Mouse (Mus musculus): ENCODE data around the gene Gm4871.
"Not testable (repeated sequence)": the region's sequence is repeated elsewhere in the genome, so short reads cannot be mapped to it uniquely, and the experiment has no call there.

Gm4871 gene

DNA sequence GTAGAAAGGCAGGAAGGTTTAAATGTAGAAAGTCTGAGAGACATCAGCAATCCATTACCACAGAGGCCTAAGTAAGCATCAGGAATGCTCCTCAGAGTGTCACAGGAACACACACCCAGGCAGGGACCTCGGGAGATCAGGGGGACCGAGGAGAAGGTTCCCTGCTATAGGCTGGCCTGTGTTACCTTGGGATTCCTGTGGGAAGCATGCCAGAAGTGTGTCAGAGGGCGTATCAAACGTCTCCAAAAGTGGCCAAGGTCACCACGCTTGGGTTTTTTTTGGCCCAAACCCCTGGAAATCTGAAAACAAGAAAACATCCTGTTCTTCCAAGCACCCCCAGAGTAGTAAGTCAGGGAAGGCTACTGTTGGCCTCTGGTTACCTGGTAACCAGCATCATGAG is at the start of gene Gm4871:
TSS of gene Gm4871 (minus strand) at position 364 of the 400 bp plus-strand sequence.
- in situ Hi-C loops (cut with MboI, MseI) = not testable (repeated sequence)

DNA sequence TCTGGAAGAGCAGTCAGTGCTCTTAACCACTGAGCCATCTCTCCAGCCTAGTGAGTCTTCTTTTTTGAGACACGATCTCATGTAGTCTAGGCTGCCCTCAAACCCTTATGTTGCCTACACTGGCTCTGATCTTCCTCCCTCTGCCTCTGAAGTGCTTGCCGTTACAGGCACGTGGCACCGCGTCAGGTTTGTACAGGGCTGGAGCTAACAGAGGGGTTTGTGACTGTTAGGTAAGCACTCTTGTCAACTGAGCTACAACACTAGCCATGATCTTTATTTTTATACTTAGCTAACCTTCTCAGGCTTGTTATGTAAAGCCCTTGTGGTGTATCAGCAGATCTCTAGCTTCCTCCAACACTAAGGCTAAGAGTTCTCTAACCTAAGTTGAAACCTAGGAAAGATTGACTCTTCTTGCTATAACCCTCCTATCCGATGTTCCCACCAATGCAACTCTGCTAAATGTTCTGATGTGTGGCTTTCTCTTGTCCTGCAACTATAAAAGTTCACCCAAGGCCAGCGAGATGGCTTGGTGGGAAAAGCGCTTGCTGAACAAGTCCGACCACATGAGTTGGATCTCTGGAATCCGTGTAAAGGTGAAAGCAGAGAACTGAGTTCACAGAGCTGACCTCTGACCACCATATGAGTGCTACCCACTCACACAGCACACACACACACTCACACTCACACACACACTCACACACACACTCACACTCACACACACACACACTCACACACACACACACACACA is 49.5 kb upstream of the Gm4871 start:
- in situ Hi-C loops (cut with MboI, MseI) = loop anchor here in 1 of 2 experiments (5.0 kb wide), 1 partner anchor 95 kb away; no protein-coding TSS in a partner anchor

DNA sequence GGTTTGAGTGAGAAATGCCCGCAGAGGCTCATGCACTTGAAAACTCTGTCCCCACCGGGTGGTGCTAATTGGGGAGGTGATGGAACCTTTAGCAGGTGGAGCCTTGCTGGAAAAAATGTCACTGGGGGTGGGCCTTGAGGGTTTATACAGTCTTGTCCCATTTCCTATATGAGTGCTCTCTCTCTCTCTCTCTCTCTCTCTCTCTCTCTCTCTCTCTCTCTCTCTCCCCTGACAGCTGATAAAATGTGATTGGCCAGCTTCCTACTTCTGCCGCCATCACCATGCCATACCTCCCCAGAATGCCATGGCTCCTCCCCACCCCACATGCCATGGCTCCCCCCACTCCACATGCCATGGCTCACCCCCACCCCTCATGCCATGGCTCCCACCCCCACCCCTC is 42.5 kb upstream of the Gm4871 start:
- in situ Hi-C loops (cut with MboI, MseI) = no loop called here

DNA sequence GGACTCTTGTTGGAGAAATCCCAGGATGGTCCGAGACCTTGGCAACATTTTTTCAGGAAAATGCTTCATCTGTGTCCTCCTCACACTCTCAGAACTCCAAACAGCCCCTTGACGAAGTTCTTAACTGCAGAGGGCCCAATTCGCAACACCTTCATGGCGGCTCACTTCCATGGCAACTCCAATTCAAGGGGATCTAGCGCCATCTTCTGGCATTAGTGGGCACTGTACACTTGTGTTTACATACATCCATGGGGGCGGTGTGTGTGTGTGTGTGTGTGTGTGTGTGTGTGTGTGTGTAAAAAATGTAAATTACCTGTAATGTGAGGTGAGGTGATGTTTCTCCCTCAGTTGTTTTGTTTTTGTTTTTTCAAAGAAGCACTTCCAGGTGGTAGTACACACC is 38.8 kb upstream of the Gm4871 start:
- in situ Hi-C loops (cut with MboI, MseI) = no loop called here

- in situ Hi-C loops (cut with MboI, MseI) = no loop called here
Observed at GRCm38 (mm10) chr5:145069707-145070106, 37.2 kb upstream of the Gm4871 start.

- in situ Hi-C loops (cut with MboI, MseI) = no loop called here
Observed at GRCm38 (mm10) chr5:145068863-145069262, 36.3 kb upstream of the Gm4871 start.

DNA sequence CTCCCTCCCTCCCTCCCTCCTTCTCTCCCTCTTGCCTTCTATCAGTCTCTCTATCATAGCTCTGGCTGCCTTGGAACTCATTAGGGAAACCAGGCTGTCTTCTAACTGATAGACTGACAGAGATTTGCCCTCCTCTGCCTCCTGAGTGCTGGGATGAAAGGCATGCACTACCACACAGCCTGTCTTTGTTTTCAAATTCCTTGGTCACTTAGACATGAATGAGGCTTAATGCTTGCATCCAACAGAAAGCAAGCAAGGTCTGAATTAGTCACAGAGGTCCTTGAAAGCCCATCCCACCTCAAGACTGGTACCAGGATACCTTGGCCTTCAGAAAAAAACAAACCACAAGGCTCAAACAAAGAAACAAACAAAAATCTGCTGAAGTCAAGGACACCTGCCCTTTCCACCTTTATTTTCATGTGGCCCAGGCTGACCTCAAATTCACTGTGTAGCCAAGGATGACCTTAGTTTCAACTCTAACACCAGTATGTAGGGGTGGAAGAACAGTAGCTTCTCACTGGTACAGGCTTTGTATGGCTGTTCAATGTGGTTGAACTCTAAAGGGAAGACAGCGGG is 32.3 kb upstream of the Gm4871 start:
- in situ Hi-C loops (cut with MboI, MseI) = no loop called here

DNA sequence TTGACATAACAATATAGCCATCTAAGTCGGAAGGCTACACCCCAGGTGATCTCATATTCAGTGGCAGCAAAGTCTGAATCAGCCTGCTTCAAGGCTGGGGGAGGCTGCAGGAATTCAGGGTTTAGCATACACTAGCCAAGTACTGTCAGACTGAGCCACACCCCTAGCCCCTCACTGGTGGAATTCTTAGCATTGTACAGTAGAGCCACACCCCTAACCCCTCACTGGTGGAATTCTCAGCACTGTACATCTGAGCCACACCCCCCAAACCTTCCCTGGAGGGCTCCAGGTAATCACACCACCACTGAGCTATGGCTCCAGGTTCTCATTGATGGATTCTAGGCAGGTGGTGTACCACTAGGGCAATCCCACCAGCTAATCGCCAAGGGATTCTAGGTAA is 27.0 kb upstream of the Gm4871 start:
- in situ Hi-C loops (cut with MboI, MseI) = loop anchor here in 1 of 2 experiments (10.0 kb wide), 1 partner anchor 1865 kb away; no protein-coding TSS in a partner anchor

- in situ Hi-C loops (cut with MboI, MseI) = loop anchor here in 1 of 2 experiments (10.0 kb wide), 1 partner anchor 1866 kb away; no protein-coding TSS in a partner anchor
Observed at GRCm38 (mm10) chr5:145058722-145059121, 26.2 kb upstream of the Gm4871 start.

DNA sequence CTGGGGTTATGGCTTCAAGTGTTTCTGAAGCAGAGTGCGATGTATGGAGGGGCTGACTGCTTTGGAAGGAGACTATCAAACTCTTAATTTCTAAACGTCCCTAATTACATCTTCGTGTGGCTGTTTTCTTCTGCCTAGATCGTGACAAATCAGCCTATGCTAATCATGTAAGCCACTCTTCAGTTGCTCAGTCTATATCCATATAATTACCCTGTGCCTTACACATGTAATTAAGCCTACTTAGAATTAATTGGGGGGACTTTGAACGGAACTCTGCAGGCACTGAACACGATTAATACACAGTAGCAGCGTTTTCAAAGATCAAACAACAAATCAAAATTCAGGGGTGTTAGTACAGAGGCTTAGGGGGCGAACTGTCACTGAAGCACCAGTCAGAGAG is 25.4 kb upstream of the Gm4871 start:
- in situ Hi-C loops (cut with MboI, MseI) = loop anchor here in 1 of 2 experiments (10.0 kb wide), 1 partner anchor 1867 kb away; no protein-coding TSS in a partner anchor

- in situ Hi-C loops (cut with MboI, MseI) = loop anchor here in 1 of 2 experiments (10.0 kb wide), 1 partner anchor 1871 kb away; no protein-coding TSS in a partner anchor
Observed at GRCm38 (mm10) chr5:145054187-145054586, 21.6 kb upstream of the Gm4871 start.

DNA sequence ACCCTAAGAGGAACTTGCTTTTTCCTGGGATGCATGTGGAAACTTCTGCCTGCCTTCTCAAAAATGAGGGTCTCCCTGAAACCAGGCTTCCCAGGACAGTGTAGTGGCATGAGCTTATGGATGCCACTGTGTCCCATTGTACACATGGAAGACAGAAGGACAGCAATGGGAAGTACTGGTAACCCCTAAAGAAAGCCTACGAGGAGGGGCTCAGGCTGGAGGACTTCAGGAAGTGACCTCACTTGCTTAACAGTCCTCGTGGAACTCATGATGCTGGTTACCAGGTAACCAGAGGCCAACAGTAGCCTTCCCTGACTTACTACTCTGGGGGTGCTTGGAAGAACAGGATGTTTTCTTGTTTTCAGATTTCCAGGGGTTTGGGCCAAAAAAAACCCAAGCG is 10.1 kb upstream of the Gm4871 start, which contains the start of gene 1700018F24Rik:
TSS of gene 1700018F24Rik (plus strand) at position 301 of the 400 bp plus-strand sequence.
- in situ Hi-C loops (cut with MboI, MseI) = not testable (repeated sequence)

DNA sequence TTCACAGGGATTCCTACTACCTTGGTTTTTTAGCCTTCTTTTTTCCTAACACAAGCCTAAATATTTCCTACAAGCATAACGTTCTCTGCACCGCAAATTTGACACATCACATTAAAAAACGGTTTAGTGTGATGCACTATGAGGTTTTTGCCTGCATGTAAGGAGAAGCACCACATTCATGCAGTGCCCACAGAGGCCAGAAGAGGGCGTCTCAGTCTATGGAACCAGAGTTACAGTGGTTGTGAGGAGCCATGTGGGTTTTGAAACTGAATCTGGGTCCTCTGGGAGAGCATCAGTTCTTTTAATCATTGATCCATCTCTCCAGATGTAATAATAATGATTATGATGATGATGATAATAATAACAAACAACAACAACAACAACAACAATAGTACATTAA is 9.1 kb upstream of the Gm4871 start:
- in situ Hi-C loops (cut with MboI, MseI) = no loop called here

DNA sequence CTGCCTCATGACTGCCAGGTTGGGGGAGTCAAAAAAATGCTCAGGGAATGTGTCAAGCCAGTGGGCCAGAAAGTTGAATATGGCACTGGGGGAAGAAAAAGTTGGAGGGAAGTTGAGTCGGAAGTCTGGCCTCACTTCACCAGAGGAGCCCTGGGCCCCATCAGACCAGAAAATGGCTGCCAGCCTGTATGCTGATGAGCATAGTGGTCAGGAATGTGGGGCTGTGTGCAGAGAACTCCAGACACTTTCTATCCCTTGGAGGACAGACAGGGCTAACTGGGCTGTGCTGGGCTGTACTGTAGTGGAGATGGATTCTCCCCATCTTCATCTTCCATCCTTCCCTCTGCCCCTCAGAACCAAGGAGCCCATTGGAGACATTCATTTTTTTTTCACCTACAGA is 2.1 kb downstream of the Gm4871 start:
- in situ Hi-C loops (cut with MboI, MseI) = not testable (repeated sequence)

DNA sequence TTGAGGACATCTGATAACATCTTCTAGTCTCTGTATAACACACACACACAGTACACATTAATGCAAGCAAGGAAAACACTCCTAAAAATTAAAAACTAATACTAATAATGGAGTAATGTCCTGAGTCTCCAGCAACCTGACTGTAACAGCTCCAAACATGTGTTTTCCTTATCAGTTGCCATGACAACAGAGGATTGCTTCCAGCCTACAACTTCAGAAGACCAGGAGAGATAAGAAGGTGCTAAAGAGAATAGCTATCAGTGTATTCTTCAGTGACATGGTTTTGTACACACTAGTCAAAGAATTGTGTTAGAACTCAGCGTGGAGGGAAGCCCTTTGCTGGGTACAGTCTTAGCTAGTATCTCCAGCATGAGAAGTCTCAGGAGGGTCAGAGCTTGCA is 11.8 kb downstream of the Gm4871 start:
- in situ Hi-C loops (cut with MboI, MseI) = loop anchor here in 1 of 2 experiments (10.0 kb wide), 1 partner anchor 1216 kb away; no protein-coding TSS in a partner anchor

DNA sequence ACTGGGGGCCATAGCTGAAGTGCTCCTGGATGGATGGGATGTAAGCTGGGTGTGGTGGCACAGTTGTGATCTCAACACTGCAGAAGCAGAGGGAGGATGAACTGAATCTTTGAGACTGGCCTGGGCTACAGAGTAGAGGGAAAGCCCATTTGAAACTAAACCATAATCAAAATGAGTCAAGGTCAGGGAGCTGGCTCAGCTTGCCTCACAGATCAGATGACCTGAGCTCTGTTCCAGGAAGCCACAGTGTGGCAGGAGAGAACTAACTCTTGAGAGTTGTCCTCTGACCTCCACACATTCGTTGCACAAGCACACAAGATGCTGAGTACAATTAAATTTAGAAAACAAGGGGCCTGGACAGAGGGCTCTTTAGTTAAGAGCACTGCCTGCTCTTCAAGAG is 12.3 kb downstream of the Gm4871 start:
- in situ Hi-C loops (cut with MboI, MseI) = loop anchor here in 1 of 2 experiments (10.0 kb wide), 1 partner anchor 1215 kb away; no protein-coding TSS in a partner anchor

DNA sequence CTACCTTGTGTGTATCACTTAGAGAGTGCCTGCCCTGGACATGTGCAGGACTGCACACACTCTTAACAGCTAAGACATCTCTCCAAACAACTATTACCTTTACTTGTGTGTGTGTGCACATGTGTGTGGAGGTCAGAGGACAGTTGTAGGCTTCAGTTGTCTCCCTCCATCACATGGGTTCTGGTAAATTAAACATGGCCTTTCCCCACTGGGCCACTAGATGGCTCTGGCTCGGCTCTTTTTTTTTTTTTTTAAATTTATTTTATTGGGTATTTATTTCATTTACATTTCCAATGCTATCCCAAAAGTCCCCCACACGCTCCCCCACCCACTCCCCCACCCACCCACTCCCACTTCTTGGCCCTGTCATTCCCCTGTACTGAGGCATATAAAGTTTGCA is 15.8 kb downstream of the Gm4871 start:
- in situ Hi-C loops (cut with MboI, MseI) = not testable (repeated sequence)

DNA sequence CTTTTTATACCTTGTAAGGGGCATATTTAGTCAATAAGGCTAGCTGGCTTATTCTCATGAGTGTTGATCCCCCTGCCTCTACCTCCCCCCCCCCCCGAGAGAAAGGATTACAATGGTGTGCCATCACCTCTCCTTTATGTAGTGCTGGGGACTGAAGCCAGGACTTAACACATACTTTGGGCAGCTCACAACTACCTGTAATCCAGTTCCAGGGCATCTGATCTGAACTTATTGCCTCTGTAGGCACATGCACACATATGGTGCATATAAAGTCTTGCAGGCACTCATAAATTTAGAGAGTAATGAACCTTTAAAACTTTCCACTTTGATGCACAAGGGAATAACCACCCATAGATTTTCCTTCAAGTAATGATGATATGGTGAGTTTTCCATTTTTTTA is 18.3 kb downstream of the Gm4871 start:
- in situ Hi-C loops (cut with MboI, MseI) = no loop called here

GRCm38 (mm10) chr5:145008878-145009659 is 23.5 kb downstream of the Gm4871 start:
- in situ Hi-C loops (cut with MboI, MseI) = no loop called here

GRCm38 (mm10) chr5:145005596-145005995 is 27.0 kb downstream of the Gm4871 start:
- in situ Hi-C loops (cut with MboI, MseI) = no loop called here

GRCm38 (mm10) chr5:145004495-145004894 is 28.1 kb downstream of the Gm4871 start:
- in situ Hi-C loops (cut with MboI, MseI) = no loop called here

- in situ Hi-C loops (cut with MboI, MseI) = no loop called here
Observed at GRCm38 (mm10) chr5:145003362-145003761, 29.2 kb downstream of the Gm4871 start.

Measured in T-helper 17 cell (primary cell).